Comparison of ENCODE assay signal across 12 mouse cellular contexts in genomic region chr2:68382394-68383059, GRCm38 (mm10).
DNase-seq lines count a peak whose midpoint lies in the region; ATAC-seq and TF ChIP-seq lines count a peak whose summit lies in the region.
"Had no signal": no experiment of that assay in that cellular context is flagged by ENCODE, and none has a peak within 500 bp of the region (broad histone marks: within the 10 kb centered on the region; RNA-seq: fewer than 3 reads in every experiment).

No protein-coding gene starts in this region.

- H3K4me3 ChIP-seq in heart, embryonic 16.5 days (ENCODE audit: low read length): no peak overlapping the region
- H3K4me3 ChIP-seq in lung, postnatal 0 days (ENCODE audit: low read depth, low read length): no peak overlapping the region
- H3K4me3 ChIP-seq in stomach, postnatal 0 days (ENCODE audit: low read depth, low read length): no peak overlapping the region
- H3K4me3 ChIP-seq: midbrain, embryonic 12.5 days had no signal

- 0 out of 2 replicates have a peak overlapping the region, but pooled peaks have one; percentile 14 for H3K4me2 ChIP-seq in heart, embryonic 16.5 days (ENCODE audit: low read depth, low read length)
- no peak overlapping the region for H3K4me2 ChIP-seq in lung, postnatal 0 days (replicated peaks; ENCODE audit: low read depth, low read length)
- H3K4me2 ChIP-seq in stomach, postnatal 0 days (replicated peaks; ENCODE audit: low read depth): no peak overlapping the region
- H3K4me2 ChIP-seq: midbrain, embryonic 12.5 days had no signal

- 62% methylated on average over 11 of the region's 11 CpGs for WGBS in heart, embryonic 16.5 days
- 51% methylated on average over 11 of the region's 11 CpGs for WGBS in lung, postnatal 0 days
- WGBS in stomach, postnatal 0 days: 57% methylated on average over 11 of the region's 11 CpGs

- H3K27me3 ChIP-seq in heart, embryonic 16.5 days (ENCODE audit: control insufficient read depth, insufficient read depth, low read length): no peaks in the 10 kb centered on the region
- H3K27me3 ChIP-seq in lung, postnatal 0 days (replicated peaks; ENCODE audit: insufficient read depth, low read length): no peaks in the 10 kb centered on the region
- no peaks in the 10 kb centered on the region for H3K27me3 ChIP-seq in stomach, postnatal 0 days (ENCODE audit: control insufficient read depth, insufficient read depth, low read length)

- H3K9ac ChIP-seq in heart, embryonic 16.5 days (ENCODE audit: low read length): no peak overlapping the region
- no peak overlapping the region for H3K9ac ChIP-seq in lung, postnatal 0 days (replicated peaks; ENCODE audit: low read depth)
- H3K9ac ChIP-seq in stomach, postnatal 0 days (ENCODE audit: low read length): no peak overlapping the region
- H3K9ac ChIP-seq: midbrain, embryonic 12.5 days had no signal

- intact Hi-C loops in heart, postnatal 25 days (cut with DNase I): no loop called here

- no peak for ATAC-seq in heart, embryonic 16.5 days (replicated peaks; ENCODE audit: extremely low read depth, insufficient read depth, low FRiP score)
- peak; percentile 79 to 80 for ATAC-seq in hematopoietic stem cell, adult 5-6 weeks (replicated peaks in 1 of 2; ENCODE audit: insufficient read depth in 1 of 2, low FRiP score in 2 of 2, low TSS enrichment in 1 of 2, low read depth in 1 of 2, poor library complexity in 2 of 2, severe bottlenecking in 2 of 2)
- ATAC-seq in lung, postnatal 0 days: peak; percentile 56
- peak; percentile 78 for ATAC-seq in stomach, postnatal 0 days (ENCODE audit: low FRiP score, low TSS enrichment)

- DNase-seq in heart, postnatal 25 days (ENCODE audit: low spot score): no peak
- DNase-seq in lung, postnatal 0 days (ENCODE audit: low spot score): peak; percentile 50
- peak; percentile 71 for DNase-seq in stomach, postnatal 0 days (ENCODE audit: low spot score)
- no peak for DNase-seq in B cell, adult 2 months
- DNase-seq in gastrocnemius, postnatal 10 days: no peak
- DNase-seq in layer of hippocampus, adult 9-10 months (ENCODE audit: low spot score): no peak
- DNase-seq: adrenal gland, adult 8-10 months; kidney, adult 11 months; right cerebral cortex, postnatal 4 days had no signal

- H3K9me3 ChIP-seq in heart, embryonic 16.5 days (replicated peaks; ENCODE audit: control insufficient read depth, low read length): no peaks in the 10 kb centered on the region
- H3K9me3 ChIP-seq in lung, postnatal 0 days (ENCODE audit: low read length): no peaks in the 10 kb centered on the region
- no peaks in the 10 kb centered on the region for H3K9me3 ChIP-seq in stomach, postnatal 0 days (ENCODE audit: control insufficient read depth, low read length)
- H3K9me3 ChIP-seq: midbrain, embryonic 12.5 days had no signal

- no peak for TF ChIP-seq CTCF in lung, postnatal 0 days (IDR thresholded peaks at IDR 0.05)
- TF ChIP-seq CTCF in stomach, postnatal 0 days (IDR thresholded peaks at IDR 0.05; ENCODE audit: low read depth): no peak

- H3K36me3 ChIP-seq in heart, embryonic 16.5 days (ENCODE audit: control insufficient read depth, insufficient read depth): no peaks in the 10 kb centered on the region
- no peaks in the 10 kb centered on the region for H3K36me3 ChIP-seq in lung, postnatal 0 days (ENCODE audit: insufficient read depth, low read length)
- no peaks in the 10 kb centered on the region for H3K36me3 ChIP-seq in stomach, postnatal 0 days (ENCODE audit: control insufficient read depth, insufficient read depth, low read length)
- H3K36me3 ChIP-seq: midbrain, embryonic 12.5 days had no signal

- TF ChIP-seq EP300 in lung, postnatal 0 days (IDR thresholded peaks at IDR 0.05): no peak
- TF ChIP-seq EP300 in stomach, postnatal 0 days (optimal IDR thresholded peaks at IDR 0.05): no peak

- peaks cover 64% of the 10 kb centered on the region for H3K4me1 ChIP-seq in heart, embryonic 16.5 days (ENCODE audit: control insufficient read depth, insufficient read depth, low read length)
- H3K4me1 ChIP-seq in lung, postnatal 0 days (ENCODE audit: insufficient read depth, low read depth, low read length): peaks cover 3% of the 10 kb centered on the region; the same call in 1 of the 2 replicates
- H3K4me1 ChIP-seq in stomach, postnatal 0 days (replicated peaks; ENCODE audit: control insufficient read depth, insufficient read depth): peaks cover 3% of the 10 kb centered on the region; the same call in 1 of the 2 replicates

- H3K27ac ChIP-seq in heart, embryonic 16.5 days (ENCODE audit: low read length): peak overlapping the region; percentile 31; the same call in 1 of the 2 replicates
- H3K27ac ChIP-seq in lung, postnatal 0 days (ENCODE audit: low read length): no peak overlapping the region
- H3K27ac ChIP-seq in stomach, postnatal 0 days (replicated peaks): peak overlapping the region; percentile 84
- H3K27ac ChIP-seq: midbrain, embryonic 12.5 days had no signal

Comparison
In these comparisons a context has a peak if more than half of its experiments do, and no peak if none do; other contexts are left out.
1. DNase-seq: peak in lung, postnatal 0 days (single experiment) and stomach, postnatal 0 days (single experiment); none in heart, postnatal 25 days (single experiment), B cell, adult 2 months (0 of 2), gastrocnemius, postnatal 10 days (single experiment) and layer of hippocampus, adult 9-10 months (single experiment).